Mouse (Mus musculus) forebrain, embryonic 15.5 days (tissue): ENCODE measurements around the gene Rad51b. TPM values are rescaled to one million over a fixed set of nuclear protein-coding genes. Genes with fewer than 3 reads are reported as not detected.

Source experiments
- ATAC-seq: fragments of 200-750 bp; cut with Nextera tagmentation; replicated peaks from 2 replicates; pipeline ENCODE4 v1.8.0; 2017; ENCODE audit warnings: mild to moderate bottlenecking, moderate TSS enrichment, moderate library complexity
- H3K27ac ChIP-seq: fragments of 300-500 bp; sonication (generic); replicated peaks from 2 replicates; pipeline ENCODE4 v1.5.1; 2015; ENCODE audit warnings: mild to moderate bottlenecking, inconsistent platforms
- H3K27me3 ChIP-seq: fragments of 300-500 bp; sonication (generic); 2 replicates; pipeline ENCODE4 v1.6.1; 2015; ENCODE audit warnings: inconsistent platforms
- H3K36me3 ChIP-seq: fragments of 300-500 bp; sonication (generic); 2 replicates; pipeline ENCODE4 v1.6.1; 2015; ENCODE audit warnings: mild to moderate bottlenecking, inconsistent platforms
- H3K4me1 ChIP-seq: fragments of 300-500 bp; sonication (generic); 2 replicates; pipeline ENCODE4 v1.6.1; 2015; ENCODE audit warnings: inconsistent platforms
- H3K4me2 ChIP-seq: fragments of 300-500 bp; sonication (generic); replicated peaks from 2 replicates; pipeline ENCODE4 v1.6.1; 2015; ENCODE audit warnings: mild to moderate bottlenecking, inconsistent platforms
- H3K4me3 ChIP-seq: fragments of 300-500 bp; sonication (generic); 2 replicates; pipeline ENCODE4 v1.5.1; 2015; ENCODE audit warnings: mild to moderate bottlenecking, inconsistent platforms
- H3K9ac ChIP-seq: fragments of 300-500 bp; sonication (generic); replicated peaks from 2 replicates; pipeline ENCODE4 v1.6.1; 2015; ENCODE audit warnings: mild to moderate bottlenecking, inconsistent platforms
- H3K9me3 ChIP-seq: fragments of 300-500 bp; sonication (generic); 2 replicates; pipeline ENCODE4 v1.6.1; 2016; ENCODE audit warnings: inconsistent platforms
- WGBS: fragments of 180-500 bp; shearing (Covaris S2); methylation state at CpG from one replicate; pipeline ENCODE4 v1.1.7; 2015; ENCODE audit warnings: mixed read lengths; 5-methylcytosine and 5-hydroxymethylcytosine counted together
- polyA plus RNA-seq: library from polyadenylated mRNA; unstranded; fragments of >200 nt; fragmentation: Nextera tagmentation; extraction: Ambion mirVana; gene quantifications from 2 replicates; pipeline ENCODE4 v1.2.1, GENCODE M21; 2015

Rad51b gene
- polyA plus RNA-seq, 1 experiment from 2014 or later: 3.0 TPM

- Histone ChIP-seq H3K4me3 (no peak overlapping the region), H3K9me3 (no peaks in the 10 kb centered on the region), H3K36me3 (no peaks in the 10 kb centered on the region), H3K4me2 (no peak overlapping the region), H3K27ac (no peak overlapping the region), H3K4me1 (no peaks in the 10 kb centered on the region), H3K9ac (no peak overlapping the region), H3K27me3 (no peaks in the 10 kb centered on the region)
- 84% methylated on average over 3 of the region's 3 CpGs for WGBS
- no peak for ATAC-seq
Measured at GRCm38 (mm10) chr12:79447039-79447438, 150.0 kb downstream of the Rad51b start.

- no peak for ATAC-seq
- WGBS: 81% methylated on average over 8 of the region's 8 CpGs
Measured at GRCm38 (mm10) chr12:79449817-79450411, 152.8 kb downstream of the Rad51b start.

GRCm38 (mm10) chr12:79452882-79453281 is 155.8 kb downstream of the Rad51b start:
- H3K9me3 ChIP-seq: no peaks in the 10 kb centered on the region
- H3K27ac ChIP-seq: no peak overlapping the region
- no peak for ATAC-seq
- no peaks in the 10 kb centered on the region for H3K36me3 ChIP-seq
- H3K4me3 ChIP-seq: no peak overlapping the region
- no peak overlapping the region for H3K4me2 ChIP-seq
- 87% methylated on average over 4 of the region's 4 CpGs for WGBS
- no peak overlapping the region for H3K9ac ChIP-seq
- no peaks in the 10 kb centered on the region for H3K27me3 ChIP-seq
- peaks cover 13% of the 10 kb centered on the region for H3K4me1 ChIP-seq

More at GRCm38 (mm10) chr12:79449817-79450411, 152.8 kb downstream of the Rad51b start:
- Histone ChIP-seq H3K4me2 (no peak overlapping the region), H3K27ac (no peak overlapping the region), H3K9ac (no peak overlapping the region), H3K36me3 (no peaks in the 10 kb centered on the region), H3K4me1 (no peaks in the 10 kb centered on the region), H3K27me3 (no peaks in the 10 kb centered on the region), H3K9me3 (no peaks in the 10 kb centered on the region), H3K4me3 (no peak overlapping the region)

GRCm38 (mm10) chr12:79454017-79454416 is 156.9 kb downstream of the Rad51b start:
- H3K36me3 ChIP-seq: no peaks in the 10 kb centered on the region
- H3K4me1 ChIP-seq: peaks cover 13% of the 10 kb centered on the region
- ATAC-seq: no peak
- no peak overlapping the region for H3K27ac ChIP-seq
- no peak overlapping the region for H3K4me3 ChIP-seq
- 72% methylated on average over 4 of the region's 4 CpGs for WGBS
- H3K9me3 ChIP-seq: no peaks in the 10 kb centered on the region
- H3K9ac ChIP-seq: no peak overlapping the region
- H3K4me2 ChIP-seq: no peak overlapping the region
- no peaks in the 10 kb centered on the region for H3K27me3 ChIP-seq

GRCm38 (mm10) chr12:79455061-79455847 is 158.2 kb downstream of the Rad51b start:
- H3K27ac ChIP-seq: peak overlapping the region; percentile 21; the same call in 1 of the 2 replicates
- H3K4me1 ChIP-seq: peaks cover 13% of the 10 kb centered on the region
- ATAC-seq: peak; percentile 43; the same call in 1 of the 2 replicates
- H3K36me3 ChIP-seq: no peaks in the 10 kb centered on the region
- no peaks in the 10 kb centered on the region for H3K9me3 ChIP-seq
- no peak overlapping the region for H3K4me2 ChIP-seq
- no peaks in the 10 kb centered on the region for H3K27me3 ChIP-seq
- no peak overlapping the region for H3K4me3 ChIP-seq
- WGBS: 13% methylated on average over 12 of the region's 12 CpGs
- no peak overlapping the region for H3K9ac ChIP-seq

GRCm38 (mm10) chr12:79455848-79456164 is 158.7 kb downstream of the Rad51b start:
- Histone ChIP-seq H3K36me3 (no peaks in the 10 kb centered on the region), H3K4me3 (no peak overlapping the region), H3K27me3 (no peaks in the 10 kb centered on the region), H3K4me1 (peaks cover 13% of the 10 kb centered on the region), H3K4me2 (no peak overlapping the region), H3K27ac (peak overlapping the region; percentile 21; the same call in 1 of the 2 replicates), H3K9me3 (no peaks in the 10 kb centered on the region), H3K9ac (no peak overlapping the region)
- 10% methylated on average over 3 of the region's 3 CpGs for WGBS
- 0 out of 2 replicates have a peak, but pooled peaks have one; percentile 32 for ATAC-seq

GRCm38 (mm10) chr12:79456251-79456650 is 159.2 kb downstream of the Rad51b start:
- H3K4me1 ChIP-seq: peaks cover 13% of the 10 kb centered on the region
- no peak overlapping the region for H3K4me3 ChIP-seq
- H3K27me3 ChIP-seq: no peaks in the 10 kb centered on the region
- peak overlapping the region; percentile 21; the same call in 1 of the 2 replicates for H3K27ac ChIP-seq
- no peaks in the 10 kb centered on the region for H3K9me3 ChIP-seq
- no peaks in the 10 kb centered on the region for H3K36me3 ChIP-seq
- 75% methylated on average over 9 of the region's 9 CpGs for WGBS
- no peak for ATAC-seq
- H3K4me2 ChIP-seq: no peak overlapping the region
- H3K9ac ChIP-seq: no peak overlapping the region

GRCm38 (mm10) chr12:79463371-79463770 is 166.3 kb downstream of the Rad51b start:
- Histone ChIP-seq H3K4me3 (no peak overlapping the region), H3K9me3 (no peaks in the 10 kb centered on the region), H3K27ac (no peak overlapping the region), H3K4me1 (no peaks in the 10 kb centered on the region), H3K36me3 (no peaks in the 10 kb centered on the region), H3K9ac (no peak overlapping the region), H3K4me2 (no peak overlapping the region), H3K27me3 (no peaks in the 10 kb centered on the region)
- ATAC-seq: no peak
- WGBS: 86% methylated on average over 3 of the region's 3 CpGs

GRCm38 (mm10) chr12:79470113-79470512 is 173.0 kb downstream of the Rad51b start:
- ATAC-seq: no peak
- H3K9me3 ChIP-seq: no peaks in the 10 kb centered on the region

GRCm38 (mm10) chr12:79471868-79472267 is 174.8 kb downstream of the Rad51b start:
- 0 out of 2 replicates have a peak, but pooled peaks cover 2% of the 10 kb centered on the region for H3K4me1 ChIP-seq
- no peaks in the 10 kb centered on the region for H3K27me3 ChIP-seq
- no peak overlapping the region for H3K27ac ChIP-seq
- no peaks in the 10 kb centered on the region for H3K9me3 ChIP-seq
- no peak overlapping the region for H3K9ac ChIP-seq
- WGBS: 90% methylated on average over 2 of the region's 2 CpGs
- no peak for ATAC-seq
- H3K4me2 ChIP-seq: no peak overlapping the region
- H3K4me3 ChIP-seq: no peak overlapping the region
- no peaks in the 10 kb centered on the region for H3K36me3 ChIP-seq

More at GRCm38 (mm10) chr12:79470113-79470512, 173.0 kb downstream of the Rad51b start:
- Histone ChIP-seq H3K4me3 (no peak overlapping the region), H3K9ac (no peak overlapping the region), H3K27ac (no peak overlapping the region), H3K27me3 (no peaks in the 10 kb centered on the region), H3K4me1 (no peaks in the 10 kb centered on the region), H3K36me3 (no peaks in the 10 kb centered on the region), H3K4me2 (no peak overlapping the region)

- H3K4me3 ChIP-seq: no peak overlapping the region
- ATAC-seq: no peak
- H3K9ac ChIP-seq: no peak overlapping the region
- H3K9me3 ChIP-seq: no peaks in the 10 kb centered on the region
- H3K36me3 ChIP-seq: no peaks in the 10 kb centered on the region
- no peak overlapping the region for H3K27ac ChIP-seq
- WGBS: 60% methylated on average over 6 of the region's 6 CpGs
- 0 out of 2 replicates have a peak, but pooled peaks cover 6% of the 10 kb centered on the region for H3K4me1 ChIP-seq
- H3K27me3 ChIP-seq: no peaks in the 10 kb centered on the region
- no peak overlapping the region for H3K4me2 ChIP-seq
Measured at GRCm38 (mm10) chr12:79476413-79477046, 179.4 kb downstream of the Rad51b start.

GRCm38 (mm10) chr12:79478816-79479215 is 181.7 kb downstream of the Rad51b start:
- Histone ChIP-seq H3K9ac (no peak overlapping the region), H3K4me2 (no peak overlapping the region), H3K9me3 (no peaks in the 10 kb centered on the region), H3K4me3 (no peak overlapping the region), H3K27ac (no peak overlapping the region), H3K27me3 (no peaks in the 10 kb centered on the region), H3K4me1 (0 out of 2 replicates have a peak, but pooled peaks cover 6% of the 10 kb centered on the region), H3K36me3 (no peaks in the 10 kb centered on the region)
- no peak for ATAC-seq
- 87% methylated on average over 5 of the region's 5 CpGs for WGBS
